Mouse (Mus musculus) hindbrain, embryonic 14.5 days (tissue): ENCODE results near the gene Mast3. TPM values are rescaled to one million over a fixed set of nuclear protein-coding genes. Genes with fewer than 3 reads are reported as not detected.

ENCODE experiments used
- ATAC-seq: fragments of 200-750 bp; cut with Nextera tagmentation; 2 replicates; pipeline ENCODE4 v1.8.0; 2017; ENCODE audit warnings: moderate number of reproducible peaks, mild to moderate bottlenecking, moderate TSS enrichment, moderate library complexity; ENCODE audit not compliant: low FRiP score
- DNase-seq: peaks from one replicate; pipeline ENCODE4 v3.0.0-alpha.2; 2015; ENCODE audit warnings: low spot score
- H3K27ac ChIP-seq: fragments of 300-500 bp; sonication (generic); 2 replicates; pipeline ENCODE4 v1.5.1; 2014; ENCODE audit warnings: mild to moderate bottlenecking, moderate library complexity
- H3K27me3 ChIP-seq: fragments of 300-500 bp; sonication (generic); 2 replicates; pipeline ENCODE4 v1.6.1; 2014; ENCODE audit warnings: mild to moderate bottlenecking, low read length, mixed read lengths; ENCODE audit not compliant: control insufficient read depth, insufficient read depth
- H3K36me3 ChIP-seq: fragments of 300-500 bp; sonication (generic); replicated peaks from 2 replicates; pipeline ENCODE4 v1.6.1; 2014; ENCODE audit not compliant: control insufficient read depth, insufficient read depth
- H3K4me1 ChIP-seq: fragments of 300-500 bp; sonication (generic); replicated peaks from 2 replicates; pipeline ENCODE4 v1.6.1; 2014; ENCODE audit warnings: antibody characterized with exemption, low read length, mixed read lengths; ENCODE audit not compliant: control insufficient read depth, insufficient read depth
- H3K4me2 ChIP-seq: fragments of 300-500 bp; sonication (generic); replicated peaks from 2 replicates; pipeline ENCODE4 v1.6.1; 2014; ENCODE audit warnings: mild to moderate bottlenecking, moderate library complexity
- H3K4me3 ChIP-seq: fragments of 300-500 bp; sonication (generic); replicated peaks from 2 replicates; pipeline ENCODE4 v1.5.1; 2014; ENCODE audit warnings: mild to moderate bottlenecking, low read length
- H3K9ac ChIP-seq: fragments of 300-500 bp; sonication (generic); 2 replicates; pipeline ENCODE4 v1.6.1; 2014
- H3K9me3 ChIP-seq: fragments of 300-500 bp; sonication (generic); 2 replicates; pipeline ENCODE4 v1.6.1; 2016; ENCODE audit warnings: low read length; ENCODE audit not compliant: control insufficient read depth
- WGBS: fragments of 180-500 bp; shearing (Covaris S2); extraction: QIAGEN DNeasy Blood & Tissue Kit; methylation state at CpG from one replicate; pipeline ENCODE4 v1.1.7; 2014; 5-methylcytosine and 5-hydroxymethylcytosine counted together
- polyA plus RNA-seq: library from polyadenylated mRNA; unstranded; fragments of >200 nt; fragmentation: Nextera tagmentation; extraction: Ambion mirVana; gene quantifications from 2 replicates; pipeline ENCODE4 v1.2.1, GENCODE M21; 2014

Mast3 gene
- polyA plus RNA-seq, 1 experiment from 2014 or later = 23.3 TPM

DNA sequence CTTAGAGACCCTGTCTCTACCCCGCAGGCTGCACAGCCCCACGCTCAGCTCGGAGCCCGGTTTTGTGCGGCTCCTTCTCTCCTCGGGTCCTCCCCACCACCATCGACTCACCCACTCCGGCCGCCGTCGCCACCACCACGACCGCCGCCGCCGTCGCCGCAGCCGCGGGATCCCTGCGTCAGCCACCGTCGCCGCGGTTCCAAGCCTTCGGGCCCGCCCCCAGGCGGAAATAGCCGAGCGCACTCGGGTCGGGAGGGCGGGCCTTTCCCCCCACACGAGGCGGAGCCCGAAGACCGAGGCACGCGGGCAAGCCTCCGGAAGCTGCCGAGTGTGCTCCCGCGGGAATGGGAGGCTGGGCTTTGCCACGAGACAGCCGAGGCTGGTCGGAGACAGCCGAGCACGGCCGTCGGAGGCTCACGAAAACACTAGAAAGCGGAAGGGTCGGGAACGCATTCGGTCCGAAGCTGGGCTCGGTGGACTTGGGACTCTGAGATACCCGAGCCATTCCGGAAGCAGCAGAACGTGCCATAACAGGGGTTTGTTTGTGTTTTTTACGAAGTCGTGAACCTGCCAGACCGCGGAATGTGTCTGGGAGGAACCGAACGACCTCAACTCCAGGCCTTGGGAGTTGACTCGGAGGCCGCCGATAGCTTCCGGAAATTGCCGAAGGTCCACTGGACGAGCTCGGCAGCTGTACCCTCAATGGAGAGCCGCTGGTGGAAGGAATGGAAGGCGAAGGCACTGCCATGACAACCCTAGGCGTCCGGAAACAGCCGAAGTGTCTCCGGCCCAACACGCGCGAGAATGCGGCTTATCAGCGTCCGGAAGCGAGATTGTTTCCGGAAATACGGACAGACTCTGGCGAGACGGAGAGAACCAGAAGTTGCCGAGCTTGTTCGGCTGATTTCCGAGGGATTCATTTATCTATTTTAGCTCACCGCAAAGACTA lies 28.1 kb downstream of the Mast3 start, which contains the start of gene Pik3r2:
Gene Pik3r2, minus strand, starts transcription at position 218 of the 949 bp plus-strand sequence.
- peaks cover 38% of the 10 kb centered on the region for H3K4me1 ChIP-seq
- peak within 1 kb of the TSS; percentile 83 for H3K4me3 ChIP-seq
- H3K27me3 ChIP-seq = no peaks in the 10 kb centered on the region
- peak within 1 kb of the TSS; percentile 99 for H3K9ac ChIP-seq
- DNase-seq (peak; percentile 100), ATAC-seq (peak; percentile 93)
- H3K36me3 ChIP-seq = peaks cover 52% of the 10 kb centered on the region
- H3K9me3 ChIP-seq = no peaks in the 10 kb centered on the region
- H3K4me2 ChIP-seq = peak within 1 kb of the TSS; percentile 88
- H3K27ac ChIP-seq = peak within 1 kb of the TSS; percentile 98
- WGBS = under 1% methylated on average over 91 of the region's 94 CpGs

DNA sequence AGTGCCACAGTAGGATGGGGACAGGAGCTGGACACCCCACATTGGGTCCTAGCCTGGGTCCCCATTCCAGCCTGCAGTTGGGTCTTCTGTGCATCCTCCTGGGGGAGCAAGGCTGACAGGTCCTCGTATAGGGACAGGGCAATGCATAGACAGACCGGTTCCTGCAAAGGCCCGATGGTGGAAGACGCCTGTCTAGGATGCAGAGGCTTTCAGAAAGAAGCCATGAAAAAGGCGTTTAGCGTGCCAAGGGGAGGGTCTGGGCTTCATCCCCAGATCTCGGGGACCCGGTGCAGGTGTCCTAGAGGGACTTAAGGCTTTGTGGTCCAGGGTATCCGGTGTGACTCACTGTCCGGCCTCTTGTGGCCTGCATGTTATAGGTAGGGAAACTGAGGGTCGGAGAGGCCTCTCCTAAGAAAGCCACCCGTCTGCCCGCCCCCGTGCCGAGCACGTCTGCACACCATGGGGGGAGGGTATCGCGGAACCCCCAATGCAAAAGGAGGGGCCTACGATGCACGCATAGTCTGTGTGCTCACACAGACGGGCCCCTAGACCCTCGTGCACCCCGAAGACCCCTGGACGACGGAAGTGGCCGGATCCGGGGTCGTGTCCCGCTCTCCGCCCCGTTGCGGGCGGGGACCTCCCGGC lies 28.9 kb downstream of the Mast3 start:
- H3K27me3 ChIP-seq = no peaks in the 10 kb centered on the region
- peak overlapping the region; percentile 88 for H3K4me2 ChIP-seq
- H3K9ac ChIP-seq = peak overlapping the region; percentile 99
- H3K36me3 ChIP-seq = peaks cover 52% of the 10 kb centered on the region
- 3% methylated on average over 30 of the region's 34 CpGs for WGBS
- H3K4me1 ChIP-seq = peaks cover 38% of the 10 kb centered on the region
- H3K4me3 ChIP-seq = peak overlapping the region; percentile 83
- peak overlapping the region; percentile 98 for H3K27ac ChIP-seq
- no peak for ATAC-seq
- no peaks in the 10 kb centered on the region for H3K9me3 ChIP-seq
- DNase-seq = no peak

- DNase-seq (no peak), ATAC-seq (no peak)
- no peaks in the 10 kb centered on the region for H3K27me3 ChIP-seq
- no peaks in the 10 kb centered on the region for H3K9me3 ChIP-seq
- H3K9ac ChIP-seq = peak overlapping the region; percentile 99
- H3K4me2 ChIP-seq = peak overlapping the region; percentile 88
- 85% methylated on average over 5 of the region's 5 CpGs for WGBS
- H3K4me1 ChIP-seq = peaks cover 38% of the 10 kb centered on the region
- peak overlapping the region; percentile 83 for H3K4me3 ChIP-seq
- no peak overlapping the region for H3K27ac ChIP-seq
- peaks cover 52% of the 10 kb centered on the region for H3K36me3 ChIP-seq
Observed at GRCm38 (mm10) chr8:70775227-70775626, 29.6 kb downstream of the Mast3 start.

GRCm38 (mm10) chr8:70774740-70775139 lies 30.1 kb downstream of the Mast3 start:
- peaks cover 52% of the 10 kb centered on the region for H3K36me3 ChIP-seq
- DNase-seq (no peak), ATAC-seq (no peak)
- H3K27me3 ChIP-seq = no peaks in the 10 kb centered on the region
- peaks cover 38% of the 10 kb centered on the region for H3K4me1 ChIP-seq
- no peaks in the 10 kb centered on the region for H3K9me3 ChIP-seq
- peak overlapping the region; percentile 88 for H3K4me2 ChIP-seq
- H3K4me3 ChIP-seq = no peak overlapping the region
- H3K27ac ChIP-seq = peak overlapping the region; percentile 55; the same call in 1 of the 2 replicates
- H3K9ac ChIP-seq = peak overlapping the region; percentile 99; the same call in 1 of the 2 replicates
- WGBS = 98% methylated on average over 18 of the region's 18 CpGs

GRCm38 (mm10) chr8:70773833-70774232 lies 31.0 kb downstream of the Mast3 start:
- H3K4me3 ChIP-seq = no peak overlapping the region
- peak overlapping the region; percentile 55 for H3K27ac ChIP-seq
- ATAC-seq = no peak
- H3K27me3 ChIP-seq = no peaks in the 10 kb centered on the region
- 51% methylated on average over 9 of the region's 9 CpGs for WGBS
- peaks cover 38% of the 10 kb centered on the region for H3K4me1 ChIP-seq
- no peaks in the 10 kb centered on the region for H3K9me3 ChIP-seq
- H3K9ac ChIP-seq = peak overlapping the region; percentile 39; the same call in 1 of the 2 replicates
- H3K4me2 ChIP-seq = peak overlapping the region; percentile 18; the same call in 1 of the 2 replicates
- DNase-seq = peak; percentile 65
- peaks cover 50% of the 10 kb centered on the region for H3K36me3 ChIP-seq

DNA sequence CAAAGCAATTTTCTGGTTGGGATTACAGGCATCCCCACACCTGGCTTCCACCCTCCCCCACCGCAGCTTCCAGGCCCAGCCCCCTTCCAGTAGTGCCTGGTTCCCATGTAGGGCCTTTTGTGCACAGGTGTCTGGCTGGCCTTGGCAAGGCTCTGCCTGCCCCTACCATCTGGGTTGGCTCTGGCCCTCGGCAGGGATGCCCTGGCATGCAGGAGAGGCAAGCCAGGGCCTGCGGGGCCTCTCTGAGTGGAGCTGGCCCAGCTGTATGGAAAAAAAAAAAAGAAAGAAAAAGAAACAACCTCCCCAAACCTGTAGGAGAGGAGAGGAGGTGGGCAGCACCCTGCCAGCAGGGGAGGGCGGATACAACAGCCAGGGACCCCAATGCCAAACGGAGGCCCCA lies 31.4 kb downstream of the Mast3 start:
- Histone ChIP-seq H3K27ac (peak overlapping the region; percentile 55), H3K27me3 (no peaks in the 10 kb centered on the region), H3K36me3 (peaks cover 55% of the 10 kb centered on the region), H3K4me2 (peak overlapping the region; percentile 18; the same call in 1 of the 2 replicates), H3K9me3 (no peaks in the 10 kb centered on the region), H3K4me3 (no peak overlapping the region), H3K4me1 (peaks cover 38% of the 10 kb centered on the region), H3K9ac (0 out of 2 replicates have a peak overlapping the region, but pooled peaks have one; percentile 25)
- WGBS = 68% methylated on average over 4 of the region's 5 CpGs
- DNase-seq (no peak), ATAC-seq (no peak)

- Histone ChIP-seq H3K9ac (no peak overlapping the region), H3K27ac (0 out of 2 replicates have a peak overlapping the region, but pooled peaks have one; percentile 55), H3K36me3 (peaks cover 60% of the 10 kb centered on the region), H3K4me3 (no peak overlapping the region), H3K27me3 (no peaks in the 10 kb centered on the region), H3K4me1 (peaks cover 34% of the 10 kb centered on the region), H3K4me2 (no peak overlapping the region), H3K9me3 (no peaks in the 10 kb centered on the region)
- 93% methylated on average over 9 of the region's 9 CpGs for WGBS
- ATAC-seq (no peak), DNase-seq (no peak)
Observed at GRCm38 (mm10) chr8:70772890-70773289, 32.0 kb downstream of the Mast3 start.

DNA sequence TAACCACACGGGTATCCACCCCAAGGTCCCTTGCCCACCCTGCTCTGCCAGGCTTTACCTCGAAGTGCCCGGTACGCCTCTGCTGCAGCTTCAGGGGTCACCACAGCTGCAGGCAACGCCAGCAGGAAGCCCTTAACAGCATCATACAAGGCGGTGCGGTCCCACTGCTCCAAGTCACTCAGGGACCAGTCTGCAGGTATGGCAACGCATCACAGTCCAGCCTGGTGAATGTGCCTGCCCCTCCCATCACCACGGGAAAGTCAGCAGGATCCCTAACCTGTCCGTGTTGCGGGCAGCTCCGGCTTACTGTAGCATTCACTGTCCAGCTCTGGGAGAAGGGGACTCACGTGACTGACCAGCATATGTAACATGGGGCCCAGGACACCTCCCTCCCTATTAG lies 32.8 kb downstream of the Mast3 start:
- Histone ChIP-seq H3K36me3 (peaks cover 66% of the 10 kb centered on the region), H3K4me2 (no peak overlapping the region), H3K9ac (no peak overlapping the region), H3K4me1 (peaks cover 30% of the 10 kb centered on the region), H3K4me3 (no peak overlapping the region), H3K27me3 (no peaks in the 10 kb centered on the region), H3K27ac (no peak overlapping the region), H3K9me3 (no peaks in the 10 kb centered on the region)
- 95% methylated on average over 13 of the region's 13 CpGs for WGBS
- ATAC-seq = no peak
- DNase-seq = no peak

- H3K4me3 ChIP-seq = no peak overlapping the region
- no peaks in the 10 kb centered on the region for H3K9me3 ChIP-seq
- peaks cover 34% of the 10 kb centered on the region for H3K4me1 ChIP-seq
- H3K9ac ChIP-seq = no peak overlapping the region
- H3K36me3 ChIP-seq = peaks cover 66% of the 10 kb centered on the region
- ATAC-seq (no peak), DNase-seq (no peak)
- H3K4me2 ChIP-seq = no peak overlapping the region
- H3K27me3 ChIP-seq = no peaks in the 10 kb centered on the region
- WGBS = 93% methylated on average over 7 of the region's 7 CpGs
- no peak overlapping the region for H3K27ac ChIP-seq
Observed at GRCm38 (mm10) chr8:70771217-70771616, 33.6 kb downstream of the Mast3 start.
